Mouse (Mus musculus) hindbrain, embryonic 11.5 days (tissue): ENCODE data around the gene Hist1h1d. TPM values are rescaled to one million over a fixed set of nuclear protein-coding genes. Genes with fewer than 3 reads are reported as not detected.
"Not testable (repeated sequence)": the region's sequence is repeated elsewhere in the genome, so short reads cannot be mapped to it uniquely, and the experiment has no call there.

ENCODE experiments used
- ATAC-seq: fragments of 200-750 bp; cut with Nextera tagmentation; 2 replicates; pipeline ENCODE4 v1.8.0; 2017; ENCODE audit warnings: mild to moderate bottlenecking, moderate TSS enrichment, moderate library complexity; ENCODE audit not compliant: low FRiP score
- DNase-seq: peaks from one replicate; pipeline ENCODE4 v3.0.0-alpha.2; 2015; ENCODE audit warnings: low spot score
- H3K27ac ChIP-seq: fragments of 300-500 bp; sonication (generic); 2 replicates; pipeline ENCODE4 v1.5.1; 2014; ENCODE audit warnings: mild to moderate bottlenecking, low read depth, low read length
- H3K27me3 ChIP-seq: fragments of 300-500 bp; sonication (generic); 2 replicates; pipeline ENCODE4 v1.6.1; 2014; ENCODE audit warnings: mild to moderate bottlenecking, low read length, moderate library complexity, mixed read lengths; ENCODE audit not compliant: control insufficient read depth, insufficient read depth
- H3K36me3 ChIP-seq: fragments of 300-500 bp; sonication (generic); 2 replicates; pipeline ENCODE4 v1.6.1; 2014; ENCODE audit warnings: mild to moderate bottlenecking, low read length, moderate library complexity, mixed read lengths; ENCODE audit not compliant: control insufficient read depth, insufficient read depth
- H3K4me1 ChIP-seq: fragments of 300-500 bp; sonication (generic); replicated peaks from 2 replicates; pipeline ENCODE4 v1.6.1; 2014; ENCODE audit warnings: low read length, mixed read lengths; ENCODE audit not compliant: control insufficient read depth, insufficient read depth
- H3K4me2 ChIP-seq: fragments of 300-500 bp; sonication (generic); replicated peaks from 2 replicates; pipeline ENCODE4 v1.6.1; 2014; ENCODE audit warnings: mild to moderate bottlenecking, low read depth, low read length
- H3K4me3 ChIP-seq: fragments of 300-500 bp; sonication (generic); 2 replicates; pipeline ENCODE4 v1.5.1; 2014; ENCODE audit warnings: low read depth, low read length
- H3K9ac ChIP-seq: fragments of 300-500 bp; sonication (generic); 2 replicates; pipeline ENCODE4 v1.6.1; 2014; ENCODE audit warnings: low read depth, low read length
- H3K9me3 ChIP-seq: fragments of 300-500 bp; sonication (generic); 2 replicates; pipeline ENCODE4 v1.6.1; 2016; ENCODE audit warnings: low read length; ENCODE audit not compliant: control insufficient read depth
- WGBS: fragments of 180-500 bp; shearing (Covaris S2); extraction: QIAGEN DNeasy Blood & Tissue Kit; methylation state at CpG from one replicate; pipeline ENCODE4 v1.1.7; 2014; 5-methylcytosine and 5-hydroxymethylcytosine counted together
- polyA plus RNA-seq: library from polyadenylated mRNA; unstranded; fragments of >200 nt; fragmentation: Nextera tagmentation; extraction: Ambion mirVana; gene quantifications from 2 replicates; pipeline ENCODE4 v1.2.1, GENCODE M21; 2014

Gene Hist1h1d
- polyA plus RNA-seq, 1 experiment from 2014 or later = 0.56 TPM

DNA sequence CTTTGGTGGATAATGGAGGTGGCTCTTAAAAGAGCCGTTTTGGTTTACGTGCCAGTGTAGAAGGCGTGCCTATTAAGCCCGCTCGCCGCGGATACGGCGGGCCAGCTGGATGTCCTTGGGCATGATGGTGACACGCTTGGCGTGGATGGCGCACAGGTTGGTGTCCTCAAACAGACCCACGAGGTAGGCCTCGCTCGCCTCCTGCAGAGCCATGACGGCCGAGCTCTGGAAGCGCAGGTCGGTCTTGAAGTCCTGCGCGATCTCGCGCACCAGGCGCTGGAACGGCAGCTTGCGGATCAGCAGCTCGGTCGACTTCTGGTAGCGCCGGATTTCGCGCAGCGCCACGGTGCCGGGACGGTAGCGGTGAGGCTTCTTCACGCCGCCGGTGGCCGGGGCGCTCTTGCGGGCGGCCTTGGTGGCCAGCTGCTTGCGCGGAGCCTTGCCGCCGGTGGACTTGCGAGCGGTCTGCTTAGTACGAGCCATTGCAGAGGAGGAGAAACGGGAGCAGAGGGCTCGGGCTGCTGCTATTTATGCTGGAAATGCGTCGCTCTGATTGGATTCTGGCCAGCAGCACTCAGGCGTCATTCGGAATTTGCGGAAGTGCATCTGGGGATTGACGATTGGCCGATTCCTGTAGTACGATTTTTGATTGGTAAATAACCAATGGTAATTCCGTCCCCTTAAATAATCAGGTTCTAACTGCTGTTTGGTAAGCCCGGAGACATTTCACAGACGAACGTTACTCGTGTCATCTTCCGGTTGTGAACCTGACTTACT, 9.0 kb downstream of the Hist1h1d start, which contains the start of gene Hist1h3e:
Gene Hist1h3e, minus strand, starts transcription at position 487 of the 777 bp plus-strand sequence.
- not testable (repeated sequence) for H3K36me3 ChIP-seq, H3K4me1 ChIP-seq, H3K27me3 ChIP-seq, H3K9me3 ChIP-seq
- Histone ChIP-seq H3K27ac (peak within 1 kb of the TSS; percentile 95), H3K9ac (peak within 1 kb of the TSS; percentile 66), H3K4me3 (peak within 1 kb of the TSS; percentile 31), H3K4me2 (peak within 1 kb of the TSS; percentile 58)
- 1% methylated on average over 37 of the region's 67 CpGs for whole genome bisulfite sequencing
- DNase-seq (peak; percentile 96), ATAC-seq (peak; percentile 99)

GRCm38 (mm10) chr13:23562699-23563462, 9.8 kb downstream of the Hist1h1d start:
- Histone ChIP-seq H3K9me3 (no peaks in the 10 kb centered on the region), H3K4me1 (no peaks in the 10 kb centered on the region), H3K4me2 (peak overlapping the region; percentile 58), H3K4me3 (peak overlapping the region; percentile 31), H3K27me3 (no peaks in the 10 kb centered on the region), H3K9ac (peak overlapping the region; percentile 66), H3K27ac (peak overlapping the region; percentile 95), H3K36me3 (no peaks in the 10 kb centered on the region)
- DNase-seq (peak; percentile 76), ATAC-seq (peak; percentile 53)
- 3% methylated on average over 18 of the region's 18 CpGs for WGBS

DNA sequence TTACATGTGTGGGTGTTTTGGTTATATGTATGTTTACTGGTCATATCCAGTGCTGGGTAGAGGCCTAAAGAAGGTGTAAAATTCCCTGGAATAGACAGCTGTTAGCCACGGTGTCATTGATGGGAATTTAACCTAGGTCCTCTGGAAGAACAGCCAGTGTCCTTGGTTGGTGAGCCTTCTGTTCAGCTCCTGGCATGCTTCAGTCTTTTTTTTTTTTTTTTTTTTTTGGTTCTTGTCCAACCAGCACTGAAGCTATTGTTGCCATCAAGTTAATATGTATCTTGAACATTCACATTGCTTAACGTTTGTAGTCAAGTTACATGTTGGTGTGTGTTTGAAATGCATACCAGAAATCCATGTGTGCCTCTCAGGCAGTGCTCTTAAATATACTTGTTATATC, 11.4 kb downstream of the Hist1h1d start:
- H3K36me3 ChIP-seq = no peaks in the 10 kb centered on the region
- H3K4me1 ChIP-seq = no peaks in the 10 kb centered on the region
- no peak for DNase-seq
- H3K9ac ChIP-seq = no peak overlapping the region
- no peak for ATAC-seq
- no peak overlapping the region for H3K4me2 ChIP-seq
- no peaks in the 10 kb centered on the region for H3K9me3 ChIP-seq
- WGBS = 84% methylated on average over 2 of the region's 2 CpGs
- 0 out of 2 replicates have a peak overlapping the region, but pooled peaks have one; percentile 3 for H3K27ac ChIP-seq
- no peak overlapping the region for H3K4me3 ChIP-seq
- no peaks in the 10 kb centered on the region for H3K27me3 ChIP-seq

GRCm38 (mm10) chr13:23570261-23571021, 17.4 kb downstream of the Hist1h1d start:
- not testable (repeated sequence) for ATAC-seq
- H3K4me2 ChIP-seq = peak overlapping the region; percentile 44
- whole genome bisulfite sequencing = 3% methylated on average over 24 of the region's 41 CpGs

GRCm38 (mm10) chr13:23571022-23571503, 18.0 kb downstream of the Hist1h1d start, which contains the start of the genes Hist1h2ae and Hist1h2bg:
Hist1h2ae (minus strand) TSS chr13:23571220.
Hist1h2bg (plus strand) TSS chr13:23571396.
- under 1% methylated on average over 17 of the region's 18 CpGs for WGBS

More at GRCm38 (mm10) chr13:23570261-23571021, 17.4 kb downstream of the Hist1h1d start:
- H3K9ac ChIP-seq = peak overlapping the region; percentile 45
- not testable (repeated sequence) for H3K9me3 ChIP-seq, H3K36me3 ChIP-seq, DNase-seq, H3K4me1 ChIP-seq, H3K27me3 ChIP-seq
- H3K27ac ChIP-seq = peak overlapping the region; percentile 90
- H3K4me3 ChIP-seq = peak overlapping the region; percentile 32

DNA sequence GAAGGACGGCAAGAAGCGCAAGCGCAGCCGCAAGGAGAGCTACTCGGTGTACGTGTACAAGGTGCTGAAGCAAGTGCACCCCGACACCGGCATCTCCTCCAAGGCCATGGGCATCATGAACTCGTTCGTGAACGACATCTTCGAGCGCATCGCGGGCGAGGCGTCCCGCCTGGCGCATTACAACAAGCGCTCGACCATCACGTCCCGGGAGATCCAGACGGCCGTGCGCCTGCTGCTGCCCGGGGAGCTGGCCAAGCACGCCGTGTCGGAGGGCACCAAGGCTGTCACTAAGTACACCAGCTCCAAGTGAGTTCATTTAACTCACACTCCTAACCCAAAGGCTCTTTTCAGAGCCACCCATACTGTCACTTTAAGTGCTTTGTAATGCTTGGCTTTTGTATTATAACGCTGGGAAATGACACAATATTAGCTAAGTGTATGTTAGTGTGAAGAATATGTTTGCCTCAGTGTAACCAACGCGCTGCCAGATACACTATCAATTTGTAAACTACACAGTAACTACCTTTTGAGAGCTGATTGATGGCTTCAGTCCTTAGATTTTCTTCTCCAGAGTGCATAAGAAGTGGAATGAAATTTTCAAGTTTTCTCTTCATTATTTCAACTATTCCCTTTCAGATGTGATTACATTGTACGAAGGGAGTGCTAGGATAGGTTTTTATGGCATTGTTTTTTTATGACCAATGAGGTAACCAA, 18.6 kb downstream of the Hist1h1d start:
- peak overlapping the region; percentile 94 for H3K27ac ChIP-seq
- H3K4me1 ChIP-seq, H3K27me3 ChIP-seq, H3K9me3 ChIP-seq, ATAC-seq, H3K36me3 ChIP-seq: not testable (repeated sequence)
- peak overlapping the region; percentile 39 for H3K4me3 ChIP-seq
- WGBS = 1% methylated on average over 8 of the region's 34 CpGs
- DNase-seq = peak; percentile 61
- H3K9ac ChIP-seq = peak overlapping the region; percentile 65
- peak overlapping the region; percentile 63 for H3K4me2 ChIP-seq

More at GRCm38 (mm10) chr13:23571022-23571503, 18.0 kb downstream of the Hist1h1d start, which contains the start of the genes Hist1h2ae and Hist1h2bg:
- peak within 1 kb of the TSS; percentile 94 for H3K27ac ChIP-seq
- H3K4me1 ChIP-seq = no peaks in the 10 kb centered on the region
- H3K9me3 ChIP-seq = no peaks in the 10 kb centered on the region
- peak within 1 kb of the TSS; percentile 63 for H3K4me2 ChIP-seq
- no peaks in the 10 kb centered on the region for H3K36me3 ChIP-seq
- peak; percentile 91 for ATAC-seq
- H3K4me3 ChIP-seq = peak within 1 kb of the TSS; percentile 39
- no peaks in the 10 kb centered on the region for H3K27me3 ChIP-seq
- H3K9ac ChIP-seq = peak within 1 kb of the TSS; percentile 65
- DNase-seq = peak; percentile 80

DNA sequence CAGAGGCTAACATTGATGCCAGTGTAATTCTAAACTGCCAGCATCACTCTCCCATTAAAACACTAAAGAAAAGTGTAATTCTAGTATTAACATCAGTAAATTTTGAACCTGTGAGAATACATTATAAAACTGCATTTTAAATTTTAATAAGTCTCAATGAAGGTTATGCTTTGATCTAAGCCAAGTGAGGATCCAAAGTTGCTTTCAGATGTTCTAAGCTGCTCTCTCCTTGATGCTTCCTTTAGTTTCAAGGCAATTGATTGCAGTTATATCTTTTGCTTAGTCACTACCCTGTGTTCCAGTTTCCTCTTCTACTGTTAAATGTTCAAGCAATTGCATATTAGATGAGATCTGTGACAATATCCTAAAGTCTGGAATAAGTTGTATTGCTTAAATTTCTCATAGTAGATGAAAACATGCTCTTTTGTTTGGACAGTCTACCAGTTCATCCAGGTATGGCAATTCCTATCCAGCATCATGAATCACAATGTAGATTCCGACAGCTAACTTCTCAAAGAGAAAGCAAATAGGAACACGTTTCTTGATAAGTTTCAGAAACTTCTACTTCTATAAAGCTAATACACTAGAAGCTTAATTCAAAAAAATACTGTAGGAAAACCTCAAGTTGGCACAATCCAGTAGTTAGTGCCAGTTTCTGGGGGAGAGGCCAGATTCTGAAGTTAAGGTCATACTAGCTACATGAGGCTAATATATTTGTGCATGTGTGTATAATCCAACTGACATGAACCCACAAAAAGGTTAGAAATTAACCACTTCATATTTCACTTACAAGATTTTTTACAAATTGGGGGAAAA, 19.4 kb downstream of the Hist1h1d start:
- Histone ChIP-seq H3K4me1 (peaks cover 2% of the 10 kb centered on the region; the same call in 1 of the 2 replicates), H3K4me2 (peak overlapping the region; percentile 63), H3K9me3 (no peaks in the 10 kb centered on the region), H3K4me3 (peak overlapping the region; percentile 39), H3K36me3 (no peaks in the 10 kb centered on the region), H3K27ac (peak overlapping the region; percentile 94), H3K9ac (peak overlapping the region; percentile 65; the same call in 1 of the 2 replicates), H3K27me3 (no peaks in the 10 kb centered on the region)
- DNase-seq = no peak
- no peak for ATAC-seq
- 41% methylated on average over 2 of the region's 2 CpGs for WGBS
